Mouse (Mus musculus) liver, embryonic 16.5 days (tissue): Measurements from ENCODE around the gene Cdc5l. TPM values are rescaled to one million over a fixed set of nuclear protein-coding genes. Genes with fewer than 3 reads are reported as not detected.

Source experiments
- ATAC-seq: fragments of 200-750 bp; cut with Nextera tagmentation; 2 replicates; pipeline ENCODE4 v1.8.0; 2017; ENCODE audit warnings: low read depth, mild to moderate bottlenecking, moderate number of reproducible peaks, moderate library complexity
- H3K27ac ChIP-seq: fragments of 300-500 bp; sonication (generic); 2 replicates; pipeline ENCODE4 v1.5.1; 2014; ENCODE audit warnings: mild to moderate bottlenecking, low read length
- H3K27me3 ChIP-seq: fragments of 300-500 bp; sonication (generic); 2 replicates; pipeline ENCODE4 v1.6.1; 2014; ENCODE audit warnings: low read depth, low read length, mixed read lengths; ENCODE audit not compliant: control insufficient read depth, insufficient read depth
- H3K36me3 ChIP-seq: fragments of 300-500 bp; sonication (generic); 2 replicates; pipeline ENCODE4 v1.6.1; 2014; ENCODE audit warnings: mild to moderate bottlenecking; ENCODE audit not compliant: control insufficient read depth, insufficient read depth
- H3K4me1 ChIP-seq: fragments of 300-500 bp; sonication (generic); 2 replicates; pipeline ENCODE4 v1.6.1; 2014; ENCODE audit warnings: low read depth, low read length, mixed read lengths; ENCODE audit not compliant: control insufficient read depth
- H3K4me2 ChIP-seq: fragments of 300-500 bp; sonication (generic); 2 replicates; pipeline ENCODE4 v1.6.1; 2014; ENCODE audit warnings: low read depth, low read length, mixed read lengths
- H3K4me3 ChIP-seq: fragments of 300-500 bp; sonication (generic); 2 replicates; pipeline ENCODE4 v1.5.1; 2014; ENCODE audit warnings: low read depth, mild to moderate bottlenecking, low read length
- H3K9ac ChIP-seq: fragments of 300-500 bp; sonication (generic); 2 replicates; pipeline ENCODE4 v1.6.1; 2014; ENCODE audit warnings: low read depth, low read length
- H3K9me3 ChIP-seq: fragments of 300-500 bp; sonication (generic); replicated peaks from 2 replicates; pipeline ENCODE4 v1.6.1; 2016; ENCODE audit warnings: low read length; ENCODE audit not compliant: control insufficient read depth
- WGBS: fragments of 180-500 bp; shearing (Covaris S2); extraction: QIAGEN DNeasy Blood & Tissue Kit; methylation state at CpG from one replicate; pipeline ENCODE4 v1.1.7; 2014; ENCODE audit not compliant: insufficient replicate concordance; 5-methylcytosine and 5-hydroxymethylcytosine counted together
- polyA plus RNA-seq: library from polyadenylated mRNA; unstranded; fragments of >200 nt; fragmentation: Nextera tagmentation; extraction: Ambion mirVana; gene quantifications from 2 replicates; pipeline ENCODE4 v1.2.1, GENCODE M21; 2015

Gene Cdc5l
- polyA plus RNA-seq, 1 experiment from 2014 or later = 25.6 TPM

DNA sequence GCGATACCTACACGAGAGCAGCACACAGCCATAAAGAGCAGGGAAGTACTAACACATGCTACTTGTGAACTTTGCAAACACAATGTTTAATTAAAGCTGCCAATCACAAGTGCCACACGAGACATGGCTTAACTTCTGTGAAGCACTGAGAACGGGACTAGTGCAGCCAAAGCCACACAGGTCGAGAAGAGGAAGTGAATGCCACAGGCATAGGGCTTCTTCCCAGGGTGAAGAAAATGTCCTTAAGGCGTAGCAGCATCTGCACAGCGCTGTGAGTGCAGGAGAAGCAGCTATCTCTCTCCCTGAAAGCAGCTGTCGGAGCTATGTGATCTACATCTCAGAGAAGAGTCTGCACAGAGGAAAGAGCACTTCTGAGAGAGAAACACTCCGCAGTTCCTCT is 38.9 kb downstream of the Cdc5l start:
- ATAC-seq = no peak
- no peak overlapping the region for H3K9ac ChIP-seq
- no peaks in the 10 kb centered on the region for H3K4me1 ChIP-seq
- no peaks in the 10 kb centered on the region for H3K9me3 ChIP-seq
- H3K4me3 ChIP-seq = no peak overlapping the region
- H3K4me2 ChIP-seq = no peak overlapping the region
- peaks cover 19% of the 10 kb centered on the region for H3K36me3 ChIP-seq
- WGBS = 63% methylated on average over 9 of the region's 9 CpGs
- no peaks in the 10 kb centered on the region for H3K27me3 ChIP-seq
- H3K27ac ChIP-seq = no peak overlapping the region

DNA sequence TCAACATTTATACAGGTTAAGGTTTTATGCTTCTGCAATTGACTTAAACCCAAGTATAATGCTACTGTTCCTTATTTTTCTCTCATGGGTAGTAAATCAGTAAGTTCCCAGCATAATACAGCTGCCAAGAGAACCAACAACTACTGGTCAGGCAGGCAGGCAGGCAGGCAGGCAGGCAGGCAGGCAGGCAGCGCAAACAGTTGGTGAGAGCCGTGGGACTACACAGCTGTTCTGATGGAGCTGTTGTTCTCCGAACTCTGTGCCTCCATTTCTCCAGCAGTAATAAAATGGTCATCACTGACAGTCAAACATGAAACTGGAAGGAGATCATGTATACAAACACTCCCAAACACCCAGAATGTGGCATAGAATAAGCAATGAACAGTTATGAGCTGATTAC is 39.8 kb downstream of the Cdc5l start:
- H3K4me3 ChIP-seq = no peak overlapping the region
- H3K27ac ChIP-seq = no peak overlapping the region
- H3K9me3 ChIP-seq = no peaks in the 10 kb centered on the region
- no peak overlapping the region for H3K9ac ChIP-seq
- 80% methylated on average over 3 of the region's 3 CpGs for WGBS
- ATAC-seq = no peak
- no peaks in the 10 kb centered on the region for H3K27me3 ChIP-seq
- no peaks in the 10 kb centered on the region for H3K4me1 ChIP-seq
- no peak overlapping the region for H3K4me2 ChIP-seq
- H3K36me3 ChIP-seq = peaks cover 20% of the 10 kb centered on the region

DNA sequence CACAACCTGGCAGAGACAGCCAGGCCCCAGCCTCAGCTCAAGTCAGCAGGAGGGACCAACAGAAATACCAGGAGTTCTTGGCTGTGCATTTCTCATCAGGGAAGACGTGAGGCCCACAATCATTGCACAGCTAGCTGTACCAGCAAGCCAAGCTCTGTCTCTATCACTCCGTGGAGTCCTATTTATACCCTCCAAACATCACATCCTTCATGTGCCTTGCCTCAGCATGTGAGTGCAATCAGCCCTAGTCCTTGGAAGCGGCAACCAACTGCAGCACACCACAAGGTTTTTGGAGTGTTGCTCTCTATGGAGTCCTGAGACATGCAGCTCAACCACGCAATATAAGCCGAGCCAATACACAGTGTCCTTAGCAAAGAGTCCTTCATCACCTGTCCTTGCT is 43.6 kb downstream of the Cdc5l start:
- no peak overlapping the region for H3K9ac ChIP-seq
- H3K27ac ChIP-seq = no peak overlapping the region
- no peak overlapping the region for H3K4me2 ChIP-seq
- no peaks in the 10 kb centered on the region for H3K4me1 ChIP-seq
- WGBS = 88% methylated on average over 5 of the region's 5 CpGs
- H3K36me3 ChIP-seq = peaks cover 22% of the 10 kb centered on the region
- ATAC-seq = no peak
- no peaks in the 10 kb centered on the region for H3K27me3 ChIP-seq
- H3K9me3 ChIP-seq = no peaks in the 10 kb centered on the region
- H3K4me3 ChIP-seq = no peak overlapping the region

DNA sequence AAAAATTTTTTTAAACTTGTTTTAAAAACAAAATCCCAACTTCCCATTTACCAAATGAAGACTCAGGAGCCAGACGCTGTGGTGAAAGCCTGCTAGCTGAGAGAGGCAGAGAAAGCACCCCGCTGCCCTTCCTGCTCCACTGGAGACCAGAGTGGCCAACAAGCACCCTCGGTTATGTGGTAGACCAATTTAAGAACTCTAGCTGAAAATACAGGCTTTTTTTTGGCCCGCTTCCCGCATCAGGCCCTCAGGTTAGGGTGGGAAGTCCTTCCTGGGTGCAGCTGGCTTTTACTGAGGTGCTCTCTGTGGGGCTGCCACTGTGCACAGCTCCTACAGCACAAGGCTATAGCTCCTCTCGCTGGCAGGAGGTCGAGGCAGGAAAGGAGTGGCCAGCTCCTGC is 46.6 kb downstream of the Cdc5l start:
- Histone ChIP-seq H3K4me3 (no peak overlapping the region), H3K36me3 (peaks cover 16% of the 10 kb centered on the region), H3K27me3 (no peaks in the 10 kb centered on the region), H3K27ac (no peak overlapping the region), H3K4me1 (no peaks in the 10 kb centered on the region), H3K4me2 (no peak overlapping the region), H3K9me3 (no peaks in the 10 kb centered on the region), H3K9ac (no peak overlapping the region)
- 70% methylated on average over 7 of the region's 7 CpGs for WGBS
- no peak for ATAC-seq

DNA sequence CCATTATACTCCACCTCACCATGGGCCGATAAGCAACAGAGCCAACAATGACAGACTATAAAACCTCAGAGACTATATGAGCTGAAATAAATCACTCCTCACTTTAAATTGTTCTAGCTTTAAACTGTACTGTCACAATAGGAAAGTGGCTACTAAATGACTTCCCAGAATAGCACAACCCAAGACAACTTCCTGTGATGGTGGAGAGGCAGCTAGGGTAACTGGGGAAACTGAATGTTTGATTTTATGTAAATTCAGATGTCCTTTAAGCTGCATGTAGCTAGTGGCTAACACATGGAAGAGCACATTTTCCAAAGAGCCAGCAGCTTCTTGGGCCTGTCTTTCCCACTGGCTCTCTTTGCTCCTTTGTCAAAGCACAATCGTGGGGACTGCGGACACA is 50.2 kb downstream of the Cdc5l start:
- Histone ChIP-seq H3K9ac (no peak overlapping the region), H3K27me3 (no peaks in the 10 kb centered on the region), H3K9me3 (no peaks in the 10 kb centered on the region), H3K27ac (no peak overlapping the region), H3K4me1 (no peaks in the 10 kb centered on the region), H3K36me3 (no peaks in the 10 kb centered on the region; the same call in 1 of the 2 replicates), H3K4me3 (no peak overlapping the region), H3K4me2 (no peak overlapping the region)
- no peak for ATAC-seq
- 57% methylated on average over 3 of the region's 3 CpGs for WGBS

DNA sequence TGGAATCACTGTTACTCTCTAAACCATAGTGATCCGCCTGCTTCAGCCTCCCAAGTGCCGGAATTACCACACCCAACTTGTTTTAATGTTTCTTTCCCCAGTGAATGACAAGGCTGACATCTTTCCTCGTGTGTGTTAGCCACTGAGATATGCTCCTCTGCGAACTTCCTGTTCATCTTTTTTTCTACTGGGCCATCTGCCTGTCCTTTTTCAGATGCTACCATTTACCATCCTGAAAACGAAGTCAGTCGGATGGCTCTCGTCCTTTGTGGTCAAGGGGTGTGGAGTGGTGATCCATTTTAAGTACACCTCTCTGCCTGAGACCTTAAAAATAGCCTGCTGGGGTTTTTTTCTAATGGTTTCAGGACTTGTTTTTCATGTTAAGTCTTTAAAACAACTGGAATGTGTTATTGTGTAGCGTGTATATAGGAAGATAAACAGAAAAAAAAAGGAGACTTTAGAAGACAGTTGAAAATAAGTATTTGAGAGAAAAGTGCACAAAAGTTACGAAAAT is 54.2 kb downstream of the Cdc5l start:
- WGBS = 56% methylated on average over 9 of the region's 9 CpGs
- H3K4me2 ChIP-seq = no peak overlapping the region

DNA sequence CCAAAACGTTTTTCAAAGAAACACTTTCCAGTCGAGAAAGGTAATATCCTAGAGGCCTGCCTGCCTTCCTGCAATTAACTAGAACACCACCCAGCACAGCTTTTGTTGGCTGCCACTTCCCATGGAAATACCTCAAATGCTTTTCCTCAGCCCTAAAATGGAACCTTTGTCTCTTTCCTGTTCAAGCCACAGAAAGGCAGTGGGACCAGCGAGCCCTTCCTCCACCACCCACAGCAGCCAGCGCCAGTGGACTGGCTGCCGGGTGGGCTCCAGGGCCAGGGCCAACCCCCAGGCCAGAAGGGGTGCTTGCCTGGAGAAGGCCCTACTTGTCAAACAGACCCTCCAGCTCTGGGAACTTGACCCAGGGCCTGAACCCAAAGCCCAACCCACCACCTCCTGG is 56.2 kb downstream of the Cdc5l start:
- H3K9me3 ChIP-seq = no peaks in the 10 kb centered on the region
- no peaks in the 10 kb centered on the region for H3K36me3 ChIP-seq
- no peak overlapping the region for H3K9ac ChIP-seq
- H3K27ac ChIP-seq = no peak overlapping the region
- H3K27me3 ChIP-seq = no peaks in the 10 kb centered on the region
- ATAC-seq = no peak
- no peak overlapping the region for H3K4me2 ChIP-seq
- no peaks in the 10 kb centered on the region for H3K4me1 ChIP-seq
- 34% methylated on average over 5 of the region's 5 CpGs for WGBS
- no peak overlapping the region for H3K4me3 ChIP-seq

More for the DNA sequence above, 54.2 kb downstream of the Cdc5l start:
- Histone ChIP-seq H3K9ac (no peak overlapping the region), H3K4me1 (no peaks in the 10 kb centered on the region), H3K9me3 (no peaks in the 10 kb centered on the region), H3K4me3 (no peak overlapping the region), H3K36me3 (no peaks in the 10 kb centered on the region), H3K27ac (no peak overlapping the region), H3K27me3 (no peaks in the 10 kb centered on the region)
- no peak for ATAC-seq

DNA sequence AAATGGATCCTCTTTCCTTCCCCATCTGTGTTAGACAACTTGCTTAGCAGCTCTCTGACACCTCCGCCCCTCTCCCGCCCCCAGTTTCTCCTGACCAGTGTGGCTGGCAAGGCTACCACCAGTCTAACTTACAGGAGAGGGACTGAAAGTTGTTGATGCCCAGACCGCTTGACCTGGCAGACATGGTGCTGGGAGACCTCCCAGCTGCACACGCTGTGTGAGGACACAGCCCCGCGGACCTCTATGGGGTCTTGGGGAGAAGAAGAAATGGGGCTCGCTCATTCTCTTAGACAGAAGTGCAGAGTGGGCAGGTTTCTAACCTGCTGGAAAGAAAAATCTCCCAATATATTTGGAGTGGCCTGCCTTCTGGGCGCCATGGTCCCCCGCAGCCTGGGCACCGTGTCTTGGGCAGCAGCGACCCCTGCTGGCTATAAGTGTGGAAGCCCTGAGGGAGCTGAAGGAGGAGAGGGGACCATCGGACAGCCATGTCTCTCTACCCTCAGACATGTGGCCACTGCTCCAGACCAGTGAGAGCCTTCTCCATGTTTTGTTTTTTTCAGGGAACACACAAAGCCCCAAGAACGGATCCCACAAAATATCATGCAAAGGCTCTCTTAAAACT is 59.4 kb downstream of the Cdc5l start:
- Histone ChIP-seq H3K4me1 (no peaks in the 10 kb centered on the region), H3K27ac (no peak overlapping the region), H3K27me3 (no peaks in the 10 kb centered on the region), H3K36me3 (no peaks in the 10 kb centered on the region), H3K4me2 (no peak overlapping the region), H3K4me3 (no peak overlapping the region), H3K9me3 (no peaks in the 10 kb centered on the region), H3K9ac (no peak overlapping the region)
- no peak for ATAC-seq
- 28% methylated on average over 13 of the region's 13 CpGs for WGBS

DNA sequence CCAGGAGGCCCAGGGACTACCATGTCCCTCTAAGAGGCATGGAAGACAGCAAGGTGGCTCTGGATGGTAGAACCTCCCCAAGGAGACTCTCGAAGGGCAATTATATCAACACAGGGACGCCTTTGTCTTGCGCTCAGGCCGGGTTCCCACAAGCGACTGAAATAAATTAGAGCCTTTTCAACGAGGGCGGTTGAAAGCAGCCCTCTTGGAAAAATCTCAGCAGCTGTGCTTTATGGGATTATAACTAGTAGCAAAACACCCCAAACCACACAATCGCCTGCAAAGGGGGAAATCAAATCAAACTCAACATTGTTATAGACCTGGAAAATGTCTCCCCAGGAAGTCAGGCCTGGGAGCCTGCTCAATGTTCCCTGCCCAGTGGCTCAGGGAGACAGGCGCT is 62.5 kb downstream of the Cdc5l start:
- no peaks in the 10 kb centered on the region for H3K36me3 ChIP-seq
- no peaks in the 10 kb centered on the region for H3K4me1 ChIP-seq
- H3K4me3 ChIP-seq = no peak overlapping the region
- ATAC-seq = no peak
- 64% methylated on average over 9 of the region's 9 CpGs for WGBS
- H3K27me3 ChIP-seq = no peaks in the 10 kb centered on the region
- H3K4me2 ChIP-seq = no peak overlapping the region
- H3K27ac ChIP-seq = no peak overlapping the region
- H3K9me3 ChIP-seq = no peaks in the 10 kb centered on the region
- H3K9ac ChIP-seq = no peak overlapping the region
